Comparison of ENCODE assay signal across 13 mouse cellular contexts in genomic region chr7:110242290-110242581, GRCm38 (mm10).
"Had no signal": no experiment of that assay in that cellular context is flagged by ENCODE, and none has a peak within 500 bp of the region (broad histone marks: within the 10 kb centered on the region; RNA-seq: fewer than 3 reads in every experiment).

No protein-coding gene starts in this region.

- H3K27ac ChIP-seq: liver, embryonic 13.5 days; midbrain, embryonic 10.5 days had no signal

- DNase-seq: kidney, adult 18-20 months; kidney, adult 9 months; kidney, postnatal 14 days; kidney, postnatal 4 days; liver, embryonic 13.5 days; lung, adult 2 months; lung, postnatal 14 days; lung, postnatal 4 days; midbrain, embryonic 14.5 days; thymus, adult 2 months; thymus, postnatal 14 days; thymus, postnatal 4 days had no signal

- H3K27me3 ChIP-seq: liver, embryonic 13.5 days had no signal

- H3K4me3 ChIP-seq: liver, embryonic 13.5 days; midbrain, embryonic 10.5 days had no signal

- H3K9ac ChIP-seq: liver, embryonic 13.5 days had no signal

- H3K4me2 ChIP-seq: liver, embryonic 13.5 days had no signal

- H3K9me3 ChIP-seq: liver, embryonic 13.5 days; midbrain, embryonic 10.5 days had no signal
